Mouse (Mus musculus): ENCODE results near the gene Actr1a. TPM values are rescaled to one million over a fixed set of nuclear protein-coding genes. Genes with fewer than 3 reads are reported as not detected.
A peak's percentile ranks its signal among the peaks of the same experiment; 100 is the strongest.

The Actr1a gene
- total RNA-seq, 2 experiments from 2014 or later, result 89.3 to 94.8 TPM

DNA sequence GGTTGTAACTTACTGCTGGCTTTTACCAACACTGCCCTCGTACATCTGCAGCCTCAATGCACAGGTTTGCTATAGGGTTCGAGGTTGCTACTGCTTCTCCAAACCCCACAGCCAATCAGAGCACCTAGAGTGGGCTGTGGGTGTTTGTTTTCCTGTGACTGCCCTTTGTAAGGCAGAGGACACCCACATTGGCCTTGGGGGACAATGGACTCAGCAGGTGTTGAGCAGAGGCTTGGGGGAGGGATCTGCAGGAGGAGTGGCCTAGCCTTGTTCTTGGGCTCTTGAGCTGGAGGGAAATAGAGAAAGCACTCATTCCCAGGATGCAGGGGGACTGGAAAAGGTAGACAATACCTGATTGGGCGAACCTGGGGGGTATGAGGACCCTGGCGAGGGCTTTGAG lies 37.2 kb downstream of the Actr1a start:
- no peak for DNase-seq (ENCODE audit: low spot score)
- intact Hi-C loops (cut with DNase I), result no loop called here

DNA sequence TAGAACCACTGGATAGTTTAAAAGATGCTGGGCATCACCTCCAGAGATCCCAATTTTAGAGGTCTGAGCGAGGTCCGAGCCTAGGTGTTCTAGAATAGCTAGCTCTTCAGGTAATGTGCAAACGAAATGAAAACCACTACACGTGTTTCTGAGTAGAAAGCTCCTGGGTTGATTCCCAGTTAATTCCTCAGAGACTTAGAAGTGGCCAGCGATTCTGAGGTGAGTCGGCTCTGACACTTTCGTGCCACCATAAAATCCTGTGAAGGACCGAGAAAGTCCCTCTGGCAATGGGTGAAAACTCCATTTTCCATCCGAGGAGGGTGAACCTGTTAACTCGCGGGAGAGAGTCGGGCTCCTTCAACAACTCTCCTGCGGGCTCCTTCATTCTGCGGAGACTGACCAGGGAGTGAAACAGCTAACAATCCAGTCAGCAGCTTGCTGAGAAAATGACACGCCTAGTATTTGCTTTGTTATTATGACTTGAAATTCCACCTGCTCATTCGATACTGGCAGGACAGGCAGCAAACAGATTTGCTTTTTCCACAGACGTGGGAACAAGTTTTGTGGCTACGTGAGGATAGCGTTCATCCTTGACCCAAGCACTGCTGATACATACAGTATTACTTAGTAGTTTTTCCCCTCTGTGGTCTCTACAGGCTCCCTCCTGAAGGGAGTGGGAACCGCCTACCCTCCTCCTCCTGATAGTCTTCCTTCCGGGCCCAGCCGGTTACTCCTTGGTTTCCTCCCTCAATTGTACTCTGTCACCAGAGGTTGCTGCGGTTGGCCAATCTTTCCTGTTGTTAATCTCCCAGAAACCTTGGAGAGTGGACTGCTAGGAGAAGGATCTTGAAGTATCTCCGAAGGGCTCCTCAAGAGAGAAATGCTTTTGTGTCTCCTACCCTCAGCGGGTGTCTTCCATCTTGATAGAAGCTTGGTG lies 37.9 kb downstream of the Actr1a start:
- DNase-seq (ENCODE audit: low spot score), result no peak
- intact Hi-C loops (cut with DNase I), result loop anchor here (2.0 kb wide), 1 partner anchor 19 kb away; the partner anchor contains the start of gene Cuedc2

DNA sequence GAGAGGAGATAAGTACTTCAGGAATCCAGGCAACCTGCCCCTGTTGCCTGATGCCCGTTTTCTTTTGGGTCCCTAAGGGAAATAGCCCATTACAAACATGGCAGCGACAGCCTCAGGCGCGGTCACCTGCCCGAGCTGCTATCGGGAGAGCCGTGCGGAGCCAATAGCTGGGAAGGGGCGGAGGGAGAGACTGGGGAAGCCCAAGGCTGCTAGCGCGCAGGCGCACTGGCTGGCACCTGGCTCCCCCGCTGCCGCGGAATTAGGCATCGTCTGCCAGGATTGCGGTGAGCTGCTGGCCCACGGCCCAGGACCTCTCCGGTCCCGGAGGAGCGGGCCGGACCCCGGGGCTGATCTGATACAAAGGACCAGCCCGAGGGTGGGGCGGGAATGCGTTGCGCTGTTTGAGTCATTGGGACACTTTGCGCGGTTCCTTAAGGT lies 38.8 kb downstream of the Actr1a start:
- intact Hi-C loops (cut with DNase I), result loop anchor here (2.0 kb wide), 1 partner anchor 18 kb away; the partner anchor contains the start of gene Cuedc2
- peak; percentile 72 for DNase-seq (ENCODE audit: low spot score)

DNA sequence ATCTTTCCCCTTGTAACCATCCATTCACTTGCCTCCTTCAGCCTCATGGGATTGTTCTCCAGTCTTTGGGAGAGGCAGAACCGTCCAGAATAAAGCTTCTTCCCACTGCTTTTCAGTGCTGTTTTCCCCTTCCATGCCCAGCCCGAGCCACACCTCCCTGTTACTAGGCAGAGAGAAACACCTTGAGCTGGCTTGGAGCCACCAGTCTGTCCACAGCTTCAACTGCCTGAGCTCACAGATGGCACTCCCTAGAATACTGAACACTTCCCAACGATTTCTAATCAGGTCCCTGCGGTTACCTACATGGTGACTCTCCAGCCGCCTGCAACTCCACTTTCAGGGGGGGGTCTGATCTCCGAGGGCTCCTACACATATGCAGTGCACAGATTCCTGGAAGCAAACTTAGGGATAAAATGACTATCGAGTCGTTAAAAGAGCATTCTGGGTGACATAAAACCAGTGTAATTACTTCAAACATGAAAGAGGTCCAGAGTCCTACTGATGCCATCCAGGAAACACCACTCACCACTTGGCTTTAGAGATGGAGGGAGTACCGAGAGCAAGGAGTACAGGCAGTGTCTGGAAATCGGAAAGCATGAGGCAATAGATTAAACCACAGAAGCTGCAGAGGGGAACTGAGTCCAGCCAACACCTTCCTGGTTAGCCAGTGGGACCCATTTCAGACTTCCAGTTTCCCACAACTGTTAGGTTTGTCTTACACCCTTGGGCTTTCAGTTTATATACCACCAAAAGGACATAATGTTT lies 45.2 kb downstream of the Actr1a start, which contains the start of gene 2310034G01Rik:
TSS of gene 2310034G01Rik (minus strand) at position 135 of the 765 bp plus-strand sequence.
- intact Hi-C loops (cut with DNase I), result no loop called here
- DNase-seq (ENCODE audit: low spot score), result no peak

DNA sequence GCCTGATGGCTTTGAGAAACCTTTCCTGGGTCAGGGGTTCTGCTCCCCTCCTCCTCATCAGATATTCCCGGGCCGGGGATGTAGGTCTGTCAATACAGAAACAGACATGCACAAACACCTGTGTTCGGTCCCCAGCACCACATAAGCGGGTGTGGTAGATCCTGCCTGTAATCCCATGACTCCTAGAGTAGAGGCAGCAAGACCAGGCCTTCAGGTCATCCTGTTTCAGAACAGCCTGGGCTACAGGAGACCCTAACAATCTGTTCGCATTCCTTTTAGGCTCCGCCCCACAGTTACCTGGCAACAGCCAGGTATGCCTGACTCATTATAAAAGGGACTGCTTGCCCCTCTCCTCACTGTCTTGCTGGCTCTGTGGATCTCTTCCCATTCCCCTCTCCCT lies 46.0 kb downstream of the Actr1a start:
- intact Hi-C loops (cut with DNase I), result no loop called here
- DNase-seq (ENCODE audit: low spot score), result no peak

DNA sequence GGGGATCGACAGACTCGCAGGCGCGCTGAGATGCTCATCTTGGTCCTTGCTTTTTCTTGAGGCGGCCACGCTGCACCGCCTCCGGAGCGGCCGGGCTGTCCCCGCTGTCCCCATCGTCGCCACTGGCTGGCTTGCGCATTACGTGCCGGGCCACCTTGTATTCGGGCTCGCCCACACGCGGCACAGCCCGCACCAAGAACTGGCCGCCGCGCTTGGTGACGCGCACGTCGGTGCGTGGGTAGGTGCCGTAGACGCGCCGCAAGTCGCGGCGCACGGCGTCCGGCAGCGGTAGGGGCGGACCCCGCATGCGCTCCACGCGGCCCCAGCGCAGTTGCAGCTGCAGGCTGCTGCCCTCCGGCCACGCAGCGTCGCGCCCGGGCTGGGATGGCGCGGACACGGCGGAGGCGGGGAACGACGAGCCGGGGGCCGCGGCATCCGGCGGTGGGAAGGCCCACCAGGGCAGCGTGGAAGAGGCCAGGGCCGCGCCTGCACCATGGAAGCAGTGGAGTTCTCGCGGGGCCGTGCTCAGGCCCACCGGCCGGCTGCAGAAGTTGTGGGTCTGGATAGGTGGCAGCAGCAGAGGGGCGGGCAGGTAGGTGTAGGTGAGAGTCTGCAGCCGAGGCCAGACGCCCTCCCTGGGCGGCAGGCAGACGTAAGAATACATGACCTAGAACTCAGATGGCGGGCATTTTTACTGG lies 46.6 kb downstream of the Actr1a start:
- DNase-seq (ENCODE audit: low spot score), result peak; percentile 62
- intact Hi-C loops (cut with DNase I), result no loop called here

DNA sequence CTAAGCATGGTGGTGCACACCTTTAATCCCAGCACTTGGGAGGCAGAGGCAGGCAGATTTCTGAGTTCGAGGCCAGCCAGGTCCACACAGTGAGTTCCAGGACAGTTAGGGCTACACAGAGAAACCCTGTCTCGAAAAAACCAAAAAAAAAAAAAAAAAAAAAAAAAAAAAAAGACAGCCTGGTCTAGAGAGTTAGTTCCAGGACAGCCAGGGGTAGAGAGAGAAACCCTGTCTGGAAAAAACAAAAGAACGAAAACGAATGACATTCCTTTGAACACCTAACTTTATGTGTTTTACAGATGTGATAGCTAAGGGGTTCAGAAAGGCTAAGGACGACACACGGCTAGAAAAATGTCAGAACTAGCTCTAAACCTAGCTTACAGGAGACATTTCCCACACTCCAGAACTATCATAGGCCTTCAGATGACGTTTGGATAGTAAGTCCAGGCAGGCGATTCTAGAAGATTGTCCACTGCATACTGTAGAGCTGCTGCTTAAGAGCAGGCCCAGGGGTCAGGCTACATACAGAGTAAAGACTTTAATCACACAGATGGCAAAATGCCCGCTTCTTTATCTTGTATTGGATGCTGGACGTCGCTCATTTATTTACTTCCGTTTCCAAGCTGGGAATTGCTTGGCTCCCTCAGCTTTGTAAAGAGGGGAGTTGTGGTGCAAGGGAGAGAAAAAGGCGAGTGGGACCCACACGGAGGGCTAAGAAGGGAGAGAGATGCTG lies 47.4 kb downstream of the Actr1a start:
- DNase-seq (ENCODE audit: low spot score), result no peak
- intact Hi-C loops (cut with DNase I), result no loop called here

DNA sequence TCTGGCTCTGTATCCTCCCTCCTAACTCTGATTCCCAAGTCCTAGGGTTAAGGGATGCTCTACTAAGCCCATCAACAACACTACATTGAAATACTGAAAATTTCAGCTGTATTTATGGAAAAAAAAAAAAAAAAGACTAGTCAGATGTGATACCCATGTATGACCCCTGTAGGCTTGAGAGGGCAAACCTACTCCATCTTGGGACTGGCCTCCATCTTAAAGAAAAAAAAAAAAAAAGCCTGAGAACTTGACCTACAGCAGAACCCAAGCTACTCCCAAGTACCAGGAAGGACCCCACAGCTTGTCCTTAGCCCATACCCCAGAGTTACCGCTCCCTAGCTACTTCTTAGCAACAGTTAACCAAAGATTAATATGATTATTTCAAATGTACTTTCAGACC lies 48.4 kb downstream of the Actr1a start:
- DNase-seq (ENCODE audit: low spot score), result no peak
- intact Hi-C loops (cut with DNase I), result no loop called here

DNA sequence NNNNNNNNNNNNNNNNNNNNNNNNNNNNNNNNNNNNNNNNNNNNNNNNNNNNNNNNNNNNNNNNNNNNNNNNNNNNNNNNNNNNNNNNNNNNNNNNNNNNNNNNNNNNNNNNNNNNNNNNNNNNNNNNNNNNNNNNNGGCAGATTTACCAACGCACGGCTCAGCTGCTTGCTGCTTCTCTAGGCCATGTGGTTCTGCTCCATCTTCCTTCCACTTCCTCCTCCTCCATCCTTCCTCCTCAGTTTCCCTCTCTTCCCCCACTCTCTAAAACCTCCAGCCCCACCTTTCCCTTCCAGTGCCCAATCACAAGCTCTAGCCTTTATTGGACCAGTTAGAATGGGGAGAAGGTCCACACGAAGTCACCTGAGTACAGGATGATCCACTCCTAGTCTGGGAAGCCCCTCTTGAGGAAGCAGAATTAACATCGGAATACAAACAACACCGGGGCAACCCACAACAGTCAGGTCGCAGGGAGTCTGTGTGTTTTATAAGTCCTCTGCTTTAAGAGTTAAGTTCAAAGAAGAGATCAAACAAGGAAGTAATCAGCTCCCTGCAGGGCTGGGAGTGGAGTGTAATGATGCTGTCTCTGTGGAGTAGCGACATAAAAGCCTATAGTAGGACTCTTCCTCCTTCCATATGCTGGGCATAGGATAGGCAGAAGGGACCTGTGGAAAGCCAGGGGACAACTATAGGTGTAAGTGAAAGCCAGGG lies 50.7 kb downstream of the Actr1a start:
- intact Hi-C loops (cut with DNase I), result no loop called here
- no peak for DNase-seq (ENCODE audit: low spot score)

DNA sequence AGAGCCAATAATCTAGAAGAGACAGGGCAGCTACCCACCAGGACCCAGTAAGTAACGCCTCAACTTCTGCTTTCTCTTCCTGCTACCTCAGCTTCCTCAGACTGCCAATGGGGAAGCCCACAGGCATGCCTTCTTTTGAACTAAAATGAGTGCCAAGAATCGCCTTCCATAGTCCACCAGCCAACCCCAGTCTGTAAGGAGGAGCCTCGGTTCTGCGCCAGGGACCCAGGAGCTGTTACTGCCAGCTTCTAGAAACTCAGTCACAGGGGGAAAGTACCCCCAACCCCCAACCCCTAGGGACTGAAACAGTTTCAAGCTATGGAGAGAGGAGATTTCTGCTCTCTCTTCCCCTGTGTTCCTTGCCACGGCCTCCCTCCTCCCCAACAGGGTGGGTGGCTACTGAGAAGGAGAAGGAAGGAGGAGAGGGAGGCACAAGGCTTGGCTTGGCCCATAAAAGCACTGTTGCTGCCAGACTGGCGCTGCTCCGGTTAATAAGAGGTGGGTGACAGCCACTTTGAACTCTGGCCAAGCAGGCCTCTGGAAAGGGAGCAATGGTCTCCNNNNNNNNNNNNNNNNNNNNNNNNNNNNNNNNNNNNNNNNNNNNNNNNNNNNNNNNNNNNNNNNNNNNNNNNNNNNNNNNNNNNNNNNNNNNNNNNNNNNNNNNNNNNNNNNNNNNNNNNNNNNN lies 56.1 kb downstream of the Actr1a start:
- DNase-seq (ENCODE audit: low spot score), result peak; percentile 47
- intact Hi-C loops (cut with DNase I), result loop anchor here (2.0 to 5.0 kb wide), 4 partner anchors 17 to 108 kb away; partner anchors contain the start of gene Nfkb2

DNA sequence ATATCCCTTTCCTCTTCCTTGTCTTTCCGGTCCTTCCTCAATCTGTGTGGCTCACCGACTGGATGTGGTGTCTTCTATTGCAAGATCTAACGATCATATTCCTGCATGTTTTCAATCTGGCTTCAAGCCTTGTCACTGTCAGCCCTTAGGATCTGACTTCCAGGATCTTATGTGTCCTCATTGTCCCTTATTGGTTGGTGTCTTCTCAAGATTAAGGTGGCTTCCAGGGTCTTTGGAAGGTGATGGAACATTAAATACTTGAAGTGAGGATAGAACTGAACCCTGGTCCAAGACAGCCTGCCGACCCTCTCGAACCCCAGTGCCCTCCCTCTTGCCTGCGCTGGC lies 56.6 kb downstream of the Actr1a start:
- intact Hi-C loops (cut with DNase I), result loop anchor here (2.0 to 5.0 kb wide), 4 partner anchors 18 to 108 kb away; partner anchors contain the start of gene Nfkb2
- DNase-seq (ENCODE audit: low spot score), result no peak

DNA sequence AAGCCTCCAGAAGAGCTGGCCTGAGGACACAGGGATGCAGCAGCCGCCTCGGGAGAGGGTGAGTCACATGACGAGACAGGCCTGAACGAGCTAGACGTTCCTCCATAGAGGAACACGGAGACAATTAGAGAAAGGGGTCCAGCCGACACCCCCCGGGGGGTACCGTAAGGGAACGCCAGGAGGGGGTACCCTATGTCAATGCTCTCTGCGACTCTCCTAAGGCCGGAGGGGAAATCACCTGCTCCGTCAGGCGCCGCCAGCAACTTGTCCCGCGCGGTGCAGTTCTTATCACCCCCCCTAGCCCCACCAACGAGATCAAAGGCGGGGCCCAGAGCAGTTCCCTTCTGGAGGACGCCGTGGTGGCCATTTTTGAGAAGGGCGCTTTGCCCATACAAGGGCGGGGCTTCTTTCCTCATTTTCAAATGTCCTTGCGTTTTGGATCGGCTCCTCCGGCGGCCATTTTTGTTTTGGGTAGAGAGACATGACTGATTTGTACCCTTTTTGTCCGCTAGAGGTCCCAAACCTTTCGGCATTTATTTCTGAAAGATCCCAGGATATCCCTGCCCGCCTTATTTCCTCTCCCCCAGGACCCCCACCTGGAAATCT lies 57.1 kb downstream of the Actr1a start, which contains the start of gene Cuedc2:
TSS of gene Cuedc2 (minus strand) at position 372 of the 606 bp plus-strand sequence.
- intact Hi-C loops (cut with DNase I), result loop anchor here (2.0 to 5.0 kb wide), 4 partner anchors 18 to 109 kb away; partner anchors contain the start of gene Nfkb2
- DNase-seq (ENCODE audit: low spot score), result peak; percentile 94

DNA sequence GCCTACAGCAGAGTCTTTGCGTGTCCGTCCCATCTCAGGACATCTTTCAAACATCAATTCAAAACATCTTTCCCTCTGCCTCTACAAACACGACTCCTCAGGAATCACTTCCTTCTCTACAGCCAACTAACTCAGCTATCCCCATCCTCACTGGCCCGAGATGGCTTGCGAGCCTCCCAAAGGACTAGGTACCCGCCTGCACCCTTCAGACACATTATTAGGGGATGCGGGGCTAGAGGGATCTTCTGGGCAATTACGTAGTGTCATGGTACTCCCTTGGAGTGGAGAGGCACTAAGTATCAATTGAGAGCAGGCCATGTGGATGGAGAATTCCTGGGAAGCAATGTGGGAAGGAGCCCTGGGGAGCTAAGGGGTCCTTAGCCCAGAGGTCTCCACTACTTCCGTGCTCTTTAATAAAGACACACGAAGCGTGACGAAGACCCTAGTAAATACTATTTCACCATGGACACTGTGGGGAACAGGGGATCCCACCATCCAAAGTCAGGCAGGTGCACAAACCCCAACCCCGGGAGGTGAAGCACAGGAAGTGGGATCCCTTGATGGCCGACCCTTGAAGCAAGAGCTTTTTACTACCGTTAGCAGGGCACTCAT lies 57.7 kb downstream of the Actr1a start:
- intact Hi-C loops (cut with DNase I), result loop anchor here (2.0 to 5.0 kb wide), 4 partner anchors 19 to 109 kb away; partner anchors contain the start of gene Nfkb2
- DNase-seq (ENCODE audit: low spot score), result no peak

DNA sequence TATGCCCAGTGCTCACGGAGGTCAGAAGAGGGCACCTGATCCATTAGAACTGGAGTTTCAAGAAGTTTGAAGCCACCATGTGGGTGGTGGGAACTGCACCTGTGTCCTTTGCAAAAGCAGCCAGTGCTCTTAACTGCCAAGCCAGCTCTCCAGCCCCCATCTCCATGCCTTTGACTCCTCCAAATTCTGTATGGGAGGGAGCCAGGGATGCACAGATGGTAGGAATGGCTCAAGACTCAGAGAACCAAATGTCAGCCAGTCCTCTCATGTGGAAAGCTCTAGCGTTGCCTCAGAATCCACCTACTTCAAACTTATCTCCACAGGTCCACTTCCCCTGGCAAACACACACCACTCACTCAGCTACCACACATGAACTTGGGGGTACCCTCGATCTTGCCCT lies 61.6 kb downstream of the Actr1a start:
- DNase-seq (ENCODE audit: low spot score), result no peak
- intact Hi-C loops (cut with DNase I), result no loop called here

DNA sequence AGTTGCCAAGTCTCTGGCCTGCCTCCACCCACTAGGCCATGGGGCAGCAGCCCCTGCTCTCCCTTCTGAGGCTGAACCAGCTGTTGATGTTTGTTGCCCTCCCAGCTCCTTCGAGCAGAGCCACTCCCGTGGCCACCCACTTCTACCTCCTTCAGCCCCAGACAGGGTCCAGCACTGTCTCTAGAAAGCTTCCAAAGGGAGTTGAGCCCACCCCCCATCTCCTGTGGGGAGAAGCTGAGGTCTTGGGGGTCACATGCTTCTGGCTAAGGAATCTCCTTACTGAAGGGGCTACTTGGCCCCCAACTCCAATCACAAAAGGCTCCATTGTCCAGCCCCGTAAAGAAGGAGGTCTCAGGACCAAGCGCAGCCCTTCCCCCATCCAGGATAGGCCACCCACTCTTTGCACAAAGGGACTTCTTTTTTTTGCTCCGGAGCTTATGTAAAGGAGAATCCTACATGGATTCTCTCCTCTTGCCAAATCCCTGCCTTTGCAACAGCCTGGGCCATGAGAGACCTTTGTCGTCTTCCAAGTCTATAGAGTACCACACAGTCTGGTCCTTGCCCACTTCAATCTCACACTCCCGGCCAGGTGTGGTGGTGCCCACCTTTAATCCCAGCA lies 62.7 kb downstream of the Actr1a start:
- intact Hi-C loops (cut with DNase I), result no loop called here
- DNase-seq (ENCODE audit: low spot score), result no peak

DNA sequence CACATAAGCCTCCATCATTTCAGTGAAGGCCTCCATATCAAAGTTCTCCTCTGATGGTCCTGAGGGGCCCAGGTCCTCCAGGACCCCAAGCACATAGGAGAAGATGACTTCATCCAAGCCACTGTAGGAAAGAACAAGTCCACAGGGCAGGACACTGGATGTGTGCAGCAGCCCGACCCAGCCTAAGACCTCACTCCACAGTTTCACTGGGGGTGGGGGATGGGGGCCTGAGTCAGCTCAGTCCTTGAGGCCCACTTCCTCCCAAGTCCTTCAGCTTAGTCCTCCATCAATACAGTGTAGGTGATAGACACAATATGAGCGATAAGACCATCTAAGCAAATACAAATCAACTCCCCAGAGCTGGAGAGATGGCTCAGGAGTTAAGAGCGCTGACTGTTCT lies 63.6 kb downstream of the Actr1a start:
- DNase-seq (ENCODE audit: low spot score), result no peak
- intact Hi-C loops (cut with DNase I), result no loop called here

DNA sequence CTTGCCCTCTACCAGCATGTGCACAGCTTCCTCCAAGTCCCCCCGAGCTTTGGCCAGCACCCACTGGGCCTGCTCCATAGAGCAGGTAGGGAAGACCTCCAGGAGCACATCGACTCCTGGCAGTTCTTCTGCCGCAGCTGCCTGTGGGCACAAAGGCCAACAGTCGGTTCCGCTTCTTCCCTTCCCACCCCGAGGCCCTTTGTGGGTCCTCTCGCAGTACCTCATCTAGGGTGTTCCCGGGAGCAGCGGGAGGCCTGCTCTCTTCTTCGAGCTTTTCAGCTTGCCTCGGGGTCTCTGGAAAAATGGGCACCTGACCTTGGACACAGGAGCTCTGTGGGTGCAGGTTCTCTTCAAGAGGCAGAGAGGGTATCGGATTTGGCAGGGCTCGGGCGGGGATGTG lies 64.2 kb downstream of the Actr1a start:
- DNase-seq (ENCODE audit: low spot score), result no peak
- intact Hi-C loops (cut with DNase I), result no loop called here

Data from heart, postnatal 25 days (tissue).